Mouse (Mus musculus): ENCODE data around the gene Plekha1.
A peak's percentile ranks its signal among the peaks of the same experiment; 100 is the strongest.

Gene Plekha1

GRCm38 (mm10) chr7:130865613-130866591, at the start of gene Plekha1:
Plekha1 (plus strand) TSS chr7:130865756.
- DNase-seq (ENCODE audit: low read depth, low spot score): peak; percentile 99

GRCm38 (mm10) chr7:130816243-130816642, 49.3 kb upstream of the Plekha1 start:
- DNase-seq (ENCODE audit: low read depth, low spot score): no peak

GRCm38 (mm10) chr7:130818813-130819212, 46.7 kb upstream of the Plekha1 start:
- DNase-seq (ENCODE audit: low read depth, low spot score): no peak

- peak; percentile 87 for DNase-seq (ENCODE audit: low read depth, low spot score)
Observed at GRCm38 (mm10) chr7:130819624-130820023, 45.9 kb upstream of the Plekha1 start.

- no peak for DNase-seq (ENCODE audit: low read depth, low spot score)
Observed at GRCm38 (mm10) chr7:130823992-130824391, 41.6 kb upstream of the Plekha1 start.

GRCm38 (mm10) chr7:130826343-130826742, 39.2 kb upstream of the Plekha1 start:
- DNase-seq (ENCODE audit: low read depth, low spot score): no peak

GRCm38 (mm10) chr7:130827431-130827830, 38.1 kb upstream of the Plekha1 start:
- no peak for DNase-seq (ENCODE audit: low read depth, low spot score)

- DNase-seq (ENCODE audit: low read depth, low spot score): no peak
Observed at GRCm38 (mm10) chr7:130827844-130828403, 37.6 kb upstream of the Plekha1 start.

- DNase-seq (ENCODE audit: low read depth, low spot score): no peak
Observed at GRCm38 (mm10) chr7:130828475-130828874, 37.1 kb upstream of the Plekha1 start.

- DNase-seq (ENCODE audit: low read depth, low spot score): no peak
Observed at GRCm38 (mm10) chr7:130831586-130831985, 34.0 kb upstream of the Plekha1 start.

- DNase-seq (ENCODE audit: low read depth, low spot score): no peak
Observed at GRCm38 (mm10) chr7:130834299-130834698, 31.3 kb upstream of the Plekha1 start.

- no peak for DNase-seq (ENCODE audit: low read depth, low spot score)
Observed at GRCm38 (mm10) chr7:130834958-130835861, 30.3 kb upstream of the Plekha1 start.

GRCm38 (mm10) chr7:130836066-130836465, 29.5 kb upstream of the Plekha1 start:
- no peak for DNase-seq (ENCODE audit: low read depth, low spot score)

- no peak for DNase-seq (ENCODE audit: low read depth, low spot score)
Observed at GRCm38 (mm10) chr7:130837941-130838657, 27.5 kb upstream of the Plekha1 start.

- no peak for DNase-seq (ENCODE audit: low read depth, low spot score)
Observed at GRCm38 (mm10) chr7:130838658-130839025, 26.9 kb upstream of the Plekha1 start.

GRCm38 (mm10) chr7:130839380-130840100, 26.0 kb upstream of the Plekha1 start:
- no peak for DNase-seq (ENCODE audit: low read depth, low spot score)

GRCm38 (mm10) chr7:130847164-130847718, 18.3 kb upstream of the Plekha1 start:
- DNase-seq (ENCODE audit: low read depth, low spot score): no peak

GRCm38 (mm10) chr7:130854684-130855292, 10.8 kb upstream of the Plekha1 start:
- no peak for DNase-seq (ENCODE audit: low read depth, low spot score)

- DNase-seq (ENCODE audit: low read depth, low spot score): no peak
Observed at GRCm38 (mm10) chr7:130855681-130856080, 9.9 kb upstream of the Plekha1 start.

GRCm38 (mm10) chr7:130857973-130858372, 7.6 kb upstream of the Plekha1 start:
- DNase-seq (ENCODE audit: low read depth, low spot score): no peak

Data from telencephalon, adult 2 months (tissue).